Mouse (Mus musculus) layer of hippocampus, adult 8-10 months (tissue): ENCODE results near the gene Tbc1d9. TPM values are rescaled to one million over a fixed set of nuclear protein-coding genes. Genes with fewer than 3 reads are reported as not detected.

ENCODE experiments used
- DNase-seq, 2 experiments: peaks; one replicate each; pipeline ENCODE4 v3.0.0; 2022; ENCODE audit warnings: low spot score in 2 of 2
- total RNA-seq, 4 experiments: library from RNA; stranded (reverse); gene quantifications; 2 replicates each; pipeline ENCODE4 v1.2.4; 2022

The Tbc1d9 gene
- total RNA-seq, 4 experiments from 2014 or later: 64.9 to 68.6 (median 65.5) TPM

- DNase-seq: no peak
Observed at GRCm38 (mm10) chr8:83178228-83178742, 13.1 kb downstream of the Tbc1d9 start.

- DNase-seq: no peak
Observed at GRCm38 (mm10) chr8:83181851-83182482, 16.8 kb downstream of the Tbc1d9 start.

DNA sequence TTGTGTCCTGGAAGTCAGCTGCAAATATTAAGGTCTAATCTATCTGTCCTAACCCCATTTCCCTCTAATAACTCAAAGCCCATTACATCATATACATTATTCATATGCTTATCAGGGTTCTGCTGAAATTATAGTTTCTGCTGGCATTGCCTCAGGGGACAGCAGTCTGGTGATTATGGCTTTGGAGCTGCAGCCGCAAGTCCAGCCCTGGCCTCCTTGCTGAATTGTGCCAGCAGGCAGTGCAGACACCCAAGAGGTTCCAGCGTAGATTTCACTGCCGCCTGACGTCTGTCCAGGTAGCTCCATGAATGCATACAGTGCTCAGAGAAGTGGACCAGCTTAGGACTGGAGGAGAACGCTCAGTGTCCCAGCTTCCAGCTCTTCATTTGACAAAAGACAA, 17.6 kb downstream of the Tbc1d9 start:
- no peak for DNase-seq

DNA sequence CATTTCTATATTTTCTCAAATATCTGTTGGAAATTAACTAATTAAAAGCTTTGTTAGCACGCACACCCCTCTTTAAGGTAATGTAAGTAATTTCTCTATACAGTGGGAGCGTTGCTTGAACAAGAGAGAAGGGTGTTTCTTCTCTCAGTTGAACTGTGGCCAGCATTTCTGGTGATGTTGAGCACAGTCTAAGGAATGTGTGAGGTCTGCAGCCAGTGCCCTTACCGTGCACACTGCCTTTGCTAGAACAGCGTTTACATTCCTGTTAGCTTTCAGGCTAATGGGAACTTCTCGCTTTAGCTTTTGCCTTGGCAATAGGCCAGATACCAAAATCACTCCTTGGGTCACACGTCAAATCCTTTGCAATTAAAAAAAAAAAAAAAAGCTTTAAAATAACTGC, 21.2 kb downstream of the Tbc1d9 start:
- no peak for DNase-seq

DNA sequence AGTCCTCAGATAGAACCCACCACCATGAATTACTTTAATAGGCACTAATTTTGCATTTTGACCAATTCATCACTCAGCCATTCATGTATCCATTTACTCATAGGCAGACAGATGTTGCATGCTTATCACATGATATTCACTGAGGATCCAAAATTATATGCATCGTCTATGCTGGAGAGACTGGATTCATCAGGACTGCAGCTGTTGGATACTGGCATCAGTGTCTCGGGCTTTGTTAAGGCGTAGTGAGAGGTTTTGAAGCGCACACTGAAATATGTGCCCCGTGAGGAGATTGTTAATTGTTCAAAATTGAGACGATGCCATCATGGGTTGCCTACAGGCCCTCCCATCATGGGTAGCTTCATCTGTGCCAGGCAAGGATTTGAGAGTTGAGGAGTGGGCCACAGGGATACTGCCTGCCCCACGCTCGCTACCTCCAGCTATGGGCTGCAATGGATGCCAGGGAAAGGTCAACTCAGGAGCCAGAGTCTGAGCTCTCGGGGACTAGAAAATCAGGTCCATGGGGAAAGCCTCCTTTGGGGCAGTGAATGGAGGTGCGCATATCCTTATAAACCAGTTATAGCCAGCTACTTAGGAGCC, 22.3 kb downstream of the Tbc1d9 start:
- DNase-seq: no peak

- no peak for DNase-seq
Observed at GRCm38 (mm10) chr8:83189538-83190095, 24.5 kb downstream of the Tbc1d9 start.

GRCm38 (mm10) chr8:83196088-83196487, 30.9 kb downstream of the Tbc1d9 start:
- peak; percentile 68 to 70 for DNase-seq

DNA sequence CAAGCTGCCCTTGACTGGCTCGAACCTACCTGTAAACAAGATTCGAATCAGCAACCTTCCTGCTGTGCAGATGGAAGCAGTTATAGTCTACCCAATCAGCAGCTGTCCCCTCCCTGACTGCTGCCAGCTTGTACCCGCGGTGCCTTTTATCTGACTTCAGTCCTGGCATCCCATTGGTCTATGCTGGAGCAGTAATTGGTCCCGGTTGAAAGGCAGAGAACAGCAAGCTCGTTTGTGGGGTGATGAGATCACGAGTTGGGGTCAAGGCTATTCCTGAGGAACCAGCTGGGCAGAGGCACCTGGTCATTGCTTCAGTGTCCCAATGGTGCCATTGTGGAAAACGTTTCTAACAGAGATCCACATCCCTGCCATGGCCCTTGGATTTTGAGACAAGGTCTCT, 34.6 kb downstream of the Tbc1d9 start:
- DNase-seq: no peak

- DNase-seq: peak; percentile 32
Observed at GRCm38 (mm10) chr8:83200191-83201177, 35.3 kb downstream of the Tbc1d9 start.

GRCm38 (mm10) chr8:83202946-83203345, 37.8 kb downstream of the Tbc1d9 start:
- DNase-seq: no peak

DNA sequence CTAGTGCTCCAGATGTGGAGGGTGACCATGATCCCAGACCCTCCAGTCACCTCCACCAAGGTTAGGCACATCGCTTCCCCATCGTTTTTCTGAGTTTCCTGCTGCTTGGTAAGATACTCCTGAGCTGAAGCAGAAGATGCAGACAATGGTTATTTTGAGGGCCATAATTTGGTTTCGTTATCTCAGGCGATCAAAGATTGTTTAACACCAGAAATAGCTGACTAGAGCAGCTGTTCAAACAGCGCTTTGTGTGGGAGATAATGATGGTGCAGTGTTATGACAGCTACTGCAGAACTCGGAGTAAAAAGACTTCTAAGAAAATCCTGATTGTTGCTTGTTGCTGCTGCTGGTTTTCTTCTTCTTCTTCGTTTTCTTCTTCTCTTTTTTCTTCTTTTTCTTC, 40.8 kb downstream of the Tbc1d9 start:
- DNase-seq: peak; percentile 30 to 40

DNA sequence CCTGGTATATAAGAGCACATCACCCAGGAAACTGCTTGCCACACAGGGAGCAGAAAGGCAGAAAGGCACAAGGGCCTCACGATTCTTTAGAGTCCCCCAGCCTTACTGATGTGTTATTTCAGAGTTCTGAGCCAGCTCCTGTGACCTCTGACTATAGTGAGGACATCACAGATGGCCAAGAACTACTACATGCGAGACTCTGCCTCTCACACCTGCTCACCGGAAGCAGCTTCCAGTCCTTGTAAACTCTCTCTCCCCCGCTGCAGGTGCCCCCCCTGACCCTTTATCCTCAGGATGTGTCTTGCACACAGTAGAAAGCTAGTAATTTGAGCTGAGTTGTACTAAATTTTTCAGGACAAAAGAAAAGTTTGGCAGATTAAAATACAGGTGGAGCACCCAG, 44.4 kb downstream of the Tbc1d9 start:
- no peak for DNase-seq

- no peak for DNase-seq
Observed at GRCm38 (mm10) chr8:83210676-83211075, 45.5 kb downstream of the Tbc1d9 start.

DNA sequence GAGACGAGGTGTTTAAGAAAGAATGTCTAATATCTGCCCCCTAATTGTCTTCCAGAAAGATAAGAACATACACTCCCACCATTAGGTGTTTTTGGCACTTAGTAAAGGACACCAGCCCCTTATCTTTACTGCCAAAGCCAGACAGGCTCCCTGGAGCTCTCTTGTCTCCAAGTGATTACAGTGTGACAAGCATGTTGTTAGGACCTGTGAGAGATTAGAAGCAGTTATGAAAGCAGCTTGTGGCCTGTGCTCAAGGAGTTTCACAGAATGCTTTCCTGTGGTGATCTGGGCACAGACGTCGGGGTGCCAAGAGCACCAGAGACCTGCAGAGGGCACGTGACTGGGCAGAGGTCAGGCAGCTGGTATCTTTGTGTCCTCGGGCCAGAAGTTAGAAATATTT, 49.9 kb downstream of the Tbc1d9 start:
- no peak for DNase-seq

DNA sequence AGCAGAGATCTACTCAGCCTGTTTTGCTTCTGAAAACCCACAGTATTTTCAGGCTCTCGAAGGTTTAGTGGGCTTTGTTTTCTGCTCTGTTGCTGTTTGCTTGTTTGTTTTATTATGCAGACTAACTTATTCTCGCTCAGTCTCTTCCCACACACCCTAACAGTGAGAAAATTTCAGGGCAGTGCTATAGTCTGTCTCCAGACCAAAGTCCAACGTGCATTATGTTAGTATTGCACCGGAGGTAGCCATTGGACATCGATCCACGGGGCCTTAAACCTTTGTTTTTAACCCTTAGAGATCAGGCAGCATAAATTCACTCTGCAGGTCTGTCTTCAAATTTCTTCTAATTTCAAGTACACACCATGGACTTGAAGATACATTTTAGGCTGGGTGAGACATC, 51.4 kb downstream of the Tbc1d9 start:
- no peak for DNase-seq

DNA sequence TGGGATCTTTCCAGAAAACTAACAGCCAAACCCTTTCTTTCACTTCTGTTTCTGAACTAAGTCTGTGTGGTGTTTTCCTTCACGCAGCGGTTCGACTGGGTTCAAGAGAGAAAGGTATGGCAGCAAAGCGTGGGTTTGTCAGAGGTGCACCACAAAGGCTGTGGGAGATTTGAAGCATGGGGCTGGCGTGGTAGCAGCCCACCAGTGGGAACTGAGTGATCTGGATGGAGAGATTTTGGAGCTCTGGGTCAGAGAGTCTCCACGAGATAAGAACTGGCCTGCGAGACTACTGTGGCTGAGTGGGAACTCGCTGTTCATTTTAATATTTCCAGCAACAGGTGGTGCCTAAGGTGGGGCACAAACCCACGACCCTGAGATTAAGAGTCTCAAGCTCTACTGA, 52.0 kb downstream of the Tbc1d9 start:
- DNase-seq: no peak

- DNase-seq: no peak
Observed at GRCm38 (mm10) chr8:83217891-83218290, 52.7 kb downstream of the Tbc1d9 start.

GRCm38 (mm10) chr8:83219392-83219791, 54.2 kb downstream of the Tbc1d9 start:
- no peak for DNase-seq

DNA sequence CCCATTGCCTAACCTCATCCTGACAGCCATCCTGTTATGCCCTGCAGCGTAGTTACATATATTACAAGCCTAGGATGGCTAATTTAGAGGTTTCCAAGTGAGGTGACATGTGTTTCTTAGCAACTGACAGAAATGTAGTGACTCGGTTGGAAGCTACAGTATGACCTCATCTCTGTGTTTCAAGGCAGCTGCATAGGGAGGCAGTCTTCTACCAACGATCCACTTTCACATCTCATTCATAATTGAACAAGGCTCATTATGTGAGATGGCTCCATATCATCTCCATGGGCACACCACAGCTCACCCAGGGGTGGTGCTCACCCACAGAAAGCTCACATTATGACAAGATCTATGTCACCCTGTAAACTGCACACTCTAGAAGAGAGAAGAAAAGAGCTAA, 55.6 kb downstream of the Tbc1d9 start:
- DNase-seq: no peak

DNA sequence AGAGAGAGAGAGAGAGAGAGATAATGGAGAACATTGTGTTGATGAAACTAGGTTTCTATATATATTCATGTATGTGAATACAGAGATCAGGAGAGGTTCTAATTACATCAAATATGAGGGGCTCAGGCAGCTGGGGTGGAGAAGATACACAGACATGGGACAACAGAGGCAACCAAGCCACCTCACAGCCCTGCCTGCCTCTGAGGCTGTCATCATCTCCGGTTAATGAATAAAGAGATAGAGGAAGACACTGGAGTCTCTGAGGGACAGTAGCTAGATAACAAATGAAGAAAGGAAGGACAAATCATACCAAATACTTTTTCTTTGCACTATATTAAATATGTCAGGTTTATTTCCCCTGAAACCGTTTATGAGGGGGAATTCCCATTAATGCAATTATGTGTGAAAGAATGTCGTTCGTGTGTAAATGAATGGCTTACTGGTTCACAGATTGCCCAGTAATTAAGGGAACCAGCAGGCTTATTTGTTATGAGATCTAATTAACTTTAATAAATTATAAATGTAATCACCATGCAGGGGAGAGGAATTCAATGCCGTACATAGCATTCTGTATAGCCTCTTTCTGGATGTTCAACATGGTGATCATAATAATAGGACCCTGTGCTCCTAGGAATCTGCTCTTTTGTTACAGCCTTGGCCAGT, 59.7 kb downstream of the Tbc1d9 start:
- DNase-seq: no peak

DNA sequence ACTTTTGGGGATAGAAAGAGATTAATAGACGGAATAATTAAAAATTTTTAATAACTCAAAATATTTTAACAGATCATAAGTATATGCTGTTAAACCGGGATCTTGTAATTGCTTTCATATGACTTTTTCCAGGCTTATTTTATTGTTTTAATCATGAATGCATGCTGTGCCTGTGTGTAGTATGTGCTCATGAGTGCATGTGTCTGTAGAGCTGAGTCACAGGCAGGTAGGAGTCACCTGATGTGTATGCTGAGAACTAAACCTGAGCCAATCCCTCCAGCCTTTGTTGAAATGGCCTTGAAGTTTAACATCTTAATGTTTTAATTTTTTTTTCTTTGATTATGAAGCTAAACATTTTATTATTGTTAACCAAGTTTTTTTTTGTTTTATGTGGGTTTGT, 60.4 kb downstream of the Tbc1d9 start:
- no peak for DNase-seq
